Mouse (Mus musculus) layer of hippocampus, adult 9-11 months (tissue): ENCODE measurements around the gene Gm11733.
"Not testable (repeated sequence)": the region's sequence is repeated elsewhere in the genome, so short reads cannot be mapped to it uniquely, and the experiment has no call there.

Experiments
- DNase-seq: peaks from one replicate; pipeline ENCODE4 v3.0.0; 2022

Gm11733 gene

DNA sequence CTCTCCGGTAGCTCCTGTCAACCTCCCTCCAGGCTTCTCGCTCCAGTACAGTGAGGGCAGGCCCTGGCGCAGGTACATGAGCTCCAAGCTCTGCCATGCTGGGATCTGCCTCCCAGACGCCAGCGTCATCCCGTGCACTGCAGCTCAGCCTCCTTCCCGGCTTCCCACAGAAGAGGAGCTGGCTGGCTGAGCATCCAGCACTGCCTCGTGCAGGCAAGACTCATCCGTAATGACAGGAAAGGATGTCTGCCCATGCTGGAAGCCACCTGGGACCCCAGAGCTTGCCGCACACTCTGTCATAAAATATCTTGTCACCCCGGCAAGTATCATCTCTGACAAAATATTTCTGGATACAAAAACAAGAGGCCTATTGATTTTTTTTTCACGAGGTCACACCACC lies at the start of gene Gm11733:
Gm11733 (plus strand) TSS at position 171 of the 400 bp plus-strand sequence.
- peak; percentile 81 for DNase-seq

DNA sequence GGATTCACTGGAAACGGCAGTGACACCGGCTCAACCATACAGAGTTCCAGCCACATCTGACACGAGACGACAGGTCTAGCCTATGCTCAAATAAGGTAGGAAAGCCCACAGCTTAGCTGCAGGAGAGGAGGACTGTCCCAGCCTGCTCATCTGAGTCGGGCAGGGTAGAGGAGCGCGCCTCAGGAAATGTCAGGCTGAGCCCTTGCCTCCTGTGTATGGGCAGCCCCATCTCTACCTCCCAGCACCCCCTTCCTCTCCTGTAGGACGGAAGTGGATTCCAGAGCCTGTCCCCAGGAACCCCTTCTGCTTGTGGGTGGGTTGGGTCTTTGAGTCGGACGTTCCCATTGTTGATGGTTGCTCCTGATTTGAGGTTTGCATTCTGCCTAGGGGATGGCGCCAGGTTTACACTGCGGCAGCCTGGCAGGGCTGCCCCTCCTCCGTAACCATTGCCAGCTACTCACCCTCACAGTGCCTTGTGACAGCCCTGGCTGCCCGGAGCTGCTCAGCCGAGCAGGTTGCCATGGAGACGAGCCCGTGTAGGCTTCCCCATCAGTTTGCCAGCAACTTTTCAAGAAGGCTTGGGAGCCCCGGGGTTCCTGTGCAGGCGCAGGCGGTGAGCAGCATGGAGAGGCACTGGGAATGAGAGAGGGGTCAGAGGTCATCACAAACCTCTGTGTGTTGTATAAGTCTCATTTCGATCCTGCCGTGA lies 47.6 kb upstream of the Gm11733 start:
- DNase-seq = peak; percentile 87

DNA sequence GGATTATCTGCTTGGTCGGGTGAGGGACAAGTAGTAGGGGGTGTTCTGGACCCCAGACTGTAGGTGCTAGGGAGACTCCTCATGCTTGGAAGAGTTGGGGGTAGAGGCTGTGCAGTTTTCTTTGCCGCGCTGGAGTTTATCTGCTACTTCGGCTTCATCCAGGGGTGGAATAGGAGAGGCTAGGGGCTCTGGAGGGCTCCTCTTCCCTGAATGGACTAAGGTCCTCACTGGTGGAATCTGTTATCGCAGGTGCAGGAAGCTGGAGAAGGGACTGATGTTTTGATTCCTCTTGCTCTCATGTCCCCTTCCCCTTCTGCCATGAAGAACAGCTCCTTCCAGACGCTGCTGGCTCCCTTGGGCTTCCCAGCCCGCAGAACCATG lies 47.1 kb upstream of the Gm11733 start:
- no peak for DNase-seq

DNA sequence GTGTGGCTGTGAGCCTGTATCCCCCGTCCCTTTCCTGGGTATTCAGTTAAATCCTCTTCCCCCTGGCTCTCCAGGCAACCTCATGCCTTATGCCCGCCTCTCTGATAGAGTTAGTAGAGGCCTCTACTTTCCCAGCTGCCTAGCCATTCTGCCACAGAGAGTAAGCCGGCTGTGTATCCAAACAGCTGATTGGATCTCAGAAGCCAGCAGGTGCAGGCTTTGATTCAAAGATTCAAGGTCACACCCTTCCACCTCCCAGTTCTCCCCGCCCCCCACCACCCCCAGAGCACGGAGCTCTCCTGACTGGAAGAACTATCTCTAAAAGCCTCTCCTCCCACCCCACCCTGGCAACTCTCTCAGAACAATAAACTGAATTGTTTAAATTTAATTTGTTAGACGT lies 45.8 kb upstream of the Gm11733 start:
- DNase-seq = no peak

DNA sequence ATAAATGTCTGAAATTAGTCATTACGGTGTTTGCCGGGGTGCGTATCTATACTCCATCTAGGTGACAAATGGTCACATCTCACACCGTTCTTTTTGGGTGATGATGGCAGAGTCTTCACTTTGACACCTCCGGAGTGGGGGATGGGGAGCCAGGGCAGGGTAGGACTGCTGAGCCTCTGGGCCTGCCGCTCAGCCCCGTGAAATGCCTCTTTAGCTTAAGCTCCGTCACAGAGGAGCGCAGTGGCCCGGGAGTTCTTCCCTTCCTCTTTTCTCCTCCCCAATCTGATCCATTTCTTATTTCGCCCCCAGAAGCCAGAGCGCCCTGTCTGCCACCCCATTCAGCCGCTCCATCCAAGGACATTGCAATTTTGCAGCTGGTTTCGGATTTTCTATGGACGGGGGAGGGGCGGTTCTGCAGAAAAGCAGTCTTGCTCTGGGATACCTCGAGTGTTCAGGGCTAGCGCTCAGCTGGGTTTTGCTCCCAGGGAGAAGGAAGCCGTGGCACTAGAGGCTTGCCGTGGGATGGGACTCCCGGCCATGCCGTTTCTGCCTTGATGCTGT lies 43.2 kb upstream of the Gm11733 start:
- no peak for DNase-seq

DNA sequence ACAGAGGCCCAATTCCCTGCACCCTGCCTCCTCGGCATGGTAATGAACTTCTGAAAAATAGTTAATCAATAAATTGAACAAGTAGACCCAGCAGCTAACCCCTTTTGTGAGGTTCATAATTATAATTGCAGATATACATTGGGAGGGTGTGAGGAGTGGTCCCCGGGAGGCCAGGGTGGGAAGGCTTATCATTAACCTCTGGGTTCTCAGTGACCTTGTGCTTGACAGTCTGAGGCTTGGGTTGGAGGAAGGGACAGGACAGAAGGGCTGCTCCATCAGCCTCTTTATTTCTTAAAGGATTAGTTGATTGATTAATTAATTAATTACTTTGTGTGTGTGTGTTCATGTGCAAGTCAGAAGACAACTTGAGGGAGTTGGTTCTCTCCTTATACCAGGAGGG lies 40.1 kb upstream of the Gm11733 start:
- DNase-seq = no peak

DNA sequence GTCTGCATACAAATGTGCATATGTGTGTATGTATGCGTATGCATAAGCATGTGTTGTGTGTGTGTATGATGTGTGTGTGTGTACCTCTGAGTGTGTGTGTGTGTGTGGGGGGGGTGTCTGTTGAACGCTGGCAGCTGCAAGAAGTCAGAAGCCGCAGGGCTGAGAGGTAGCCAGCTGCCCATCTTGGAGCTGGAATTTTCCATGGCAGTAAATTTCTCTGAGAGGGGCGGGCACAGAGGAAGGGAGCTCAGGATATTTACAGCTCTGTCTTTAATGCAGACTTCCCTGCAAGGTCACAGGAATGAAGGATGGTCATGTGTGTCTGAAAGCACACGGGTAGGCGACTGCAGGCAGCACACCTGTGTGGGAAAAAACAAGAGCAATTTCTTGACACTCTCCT lies 38.5 kb upstream of the Gm11733 start:
- DNase-seq = no peak

DNA sequence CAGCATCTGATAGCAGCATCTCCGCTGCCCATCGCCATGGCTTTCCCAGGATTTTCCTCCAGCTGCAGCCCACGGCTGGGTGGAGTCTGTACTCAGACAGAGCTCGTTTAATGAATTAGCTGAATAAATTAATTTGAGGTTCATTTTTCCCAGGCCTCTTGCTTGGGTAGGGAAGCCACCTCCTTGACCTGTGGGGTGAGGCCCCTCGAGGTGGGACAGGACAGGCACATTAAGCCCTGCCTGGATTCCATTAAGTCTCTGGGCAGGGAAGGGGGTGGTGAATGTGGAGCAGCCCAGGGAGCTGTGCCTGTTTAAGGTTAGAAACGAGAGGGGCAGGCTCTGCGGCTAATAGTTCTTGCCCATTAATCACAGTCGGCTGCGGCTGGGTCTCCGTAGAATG lies 30.1 kb upstream of the Gm11733 start:
- no peak for DNase-seq

DNA sequence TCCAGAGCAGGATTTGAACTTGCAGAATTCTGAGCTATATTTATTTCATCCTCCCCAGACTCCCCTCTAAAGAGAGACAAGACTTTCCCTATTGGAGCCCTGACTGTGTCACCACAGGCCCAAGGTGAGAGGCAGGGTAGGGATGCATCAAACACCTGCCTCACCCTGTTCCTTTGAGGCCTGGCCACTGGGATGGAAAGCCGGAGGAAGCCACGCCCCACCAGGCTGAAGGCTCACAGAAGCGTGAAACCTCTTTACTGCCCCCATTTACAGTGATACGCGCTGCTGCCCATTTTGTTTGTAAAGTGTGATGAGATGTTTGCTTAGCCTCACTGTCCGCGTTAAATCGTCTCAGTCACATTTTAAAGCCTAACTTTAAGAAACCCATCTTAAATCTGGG lies 25.0 kb upstream of the Gm11733 start:
- no peak for DNase-seq

DNA sequence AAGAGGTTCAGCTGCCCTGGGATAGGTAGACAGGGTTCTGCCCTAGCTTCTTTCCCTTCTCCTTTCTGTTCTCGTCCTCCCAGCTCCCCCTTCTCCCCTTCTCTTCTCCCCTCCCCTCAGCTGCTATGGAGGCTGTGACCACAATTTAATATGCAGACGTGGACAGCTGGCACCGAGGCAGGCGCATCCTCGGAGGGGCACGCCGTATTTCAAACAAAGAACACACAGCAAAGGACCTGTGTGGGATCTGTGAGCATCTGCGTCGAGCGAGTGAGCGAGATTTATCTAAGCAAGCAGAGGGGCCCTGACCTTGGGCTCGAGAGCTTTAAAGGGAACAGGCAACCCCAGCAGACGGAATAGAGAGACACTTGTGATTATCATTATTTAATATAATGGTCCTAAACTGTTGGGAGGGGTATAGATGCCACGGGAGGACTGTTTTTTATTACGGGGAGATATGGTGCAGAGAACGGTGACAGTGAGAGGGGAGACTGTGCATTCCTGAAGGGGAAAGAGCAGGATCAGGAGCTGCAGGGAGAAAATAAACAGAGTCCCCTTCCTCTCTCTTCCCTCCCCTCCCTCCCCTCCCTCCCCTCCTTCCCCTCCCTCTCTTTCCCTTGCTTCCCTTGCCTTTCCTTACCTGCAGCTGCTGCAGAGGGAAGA lies 21.8 kb upstream of the Gm11733 start:
- DNase-seq = no peak

DNA sequence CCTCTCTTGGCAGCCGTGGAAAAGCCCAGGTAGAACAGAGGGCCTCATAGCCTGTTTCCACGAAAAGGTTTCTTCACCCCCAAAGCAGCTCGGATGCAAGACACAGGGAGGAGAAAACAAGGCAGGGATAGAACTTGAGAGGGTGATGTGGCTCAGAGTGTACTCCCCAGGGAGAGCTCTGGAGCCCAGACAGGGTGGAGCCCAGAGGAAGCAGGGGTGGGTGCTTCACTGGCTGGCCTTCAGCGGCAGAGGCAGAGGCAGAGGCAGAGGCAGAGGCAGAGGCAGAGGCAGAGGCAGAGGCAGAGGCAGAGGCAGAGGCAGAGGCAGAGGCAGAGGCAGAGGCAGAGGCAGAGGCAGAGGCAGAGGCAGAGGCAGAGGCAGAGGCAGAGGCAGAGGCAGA lies 20.8 kb upstream of the Gm11733 start:
- not testable (repeated sequence) for DNase-seq

DNA sequence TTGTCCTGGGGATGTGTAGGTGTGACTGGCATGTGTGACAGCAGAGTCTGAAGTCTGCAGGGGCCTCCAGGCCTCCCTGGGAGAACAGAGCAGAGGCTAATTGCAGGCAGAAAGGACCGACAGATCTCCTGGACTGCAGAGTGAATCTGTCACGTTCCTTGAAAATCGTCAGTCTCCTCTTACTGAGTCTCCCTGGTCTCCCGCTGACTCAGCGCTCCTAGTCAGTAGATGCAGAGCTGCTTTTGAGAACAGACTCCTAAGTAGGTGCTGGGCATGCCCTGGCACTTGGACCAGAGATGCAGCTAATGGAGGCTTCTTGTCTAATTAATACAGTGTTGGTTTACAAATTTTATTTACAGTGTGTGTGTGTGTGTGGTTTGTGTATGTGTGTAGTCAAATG lies 17.9 kb upstream of the Gm11733 start:
- no peak for DNase-seq

DNA sequence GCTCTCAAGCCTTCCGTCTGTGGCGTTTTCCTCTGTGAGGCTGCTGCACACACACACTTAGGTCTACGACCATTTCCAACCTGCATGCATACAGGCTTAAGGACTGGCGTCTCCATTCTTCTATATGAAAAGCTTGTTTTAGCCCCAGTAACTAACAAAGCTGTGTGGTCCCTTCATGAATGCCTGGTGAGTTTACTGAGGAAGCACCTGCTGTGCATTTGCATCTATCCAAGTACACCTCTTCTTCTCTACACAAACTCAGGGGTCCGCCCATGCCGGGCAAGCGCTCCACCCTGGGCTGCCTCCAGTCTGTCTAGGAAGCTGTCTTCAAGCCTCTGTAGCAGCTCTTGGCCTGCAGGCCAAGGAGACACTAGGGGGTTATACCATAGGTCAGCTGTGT lies 17.3 kb upstream of the Gm11733 start:
- no peak for DNase-seq

DNA sequence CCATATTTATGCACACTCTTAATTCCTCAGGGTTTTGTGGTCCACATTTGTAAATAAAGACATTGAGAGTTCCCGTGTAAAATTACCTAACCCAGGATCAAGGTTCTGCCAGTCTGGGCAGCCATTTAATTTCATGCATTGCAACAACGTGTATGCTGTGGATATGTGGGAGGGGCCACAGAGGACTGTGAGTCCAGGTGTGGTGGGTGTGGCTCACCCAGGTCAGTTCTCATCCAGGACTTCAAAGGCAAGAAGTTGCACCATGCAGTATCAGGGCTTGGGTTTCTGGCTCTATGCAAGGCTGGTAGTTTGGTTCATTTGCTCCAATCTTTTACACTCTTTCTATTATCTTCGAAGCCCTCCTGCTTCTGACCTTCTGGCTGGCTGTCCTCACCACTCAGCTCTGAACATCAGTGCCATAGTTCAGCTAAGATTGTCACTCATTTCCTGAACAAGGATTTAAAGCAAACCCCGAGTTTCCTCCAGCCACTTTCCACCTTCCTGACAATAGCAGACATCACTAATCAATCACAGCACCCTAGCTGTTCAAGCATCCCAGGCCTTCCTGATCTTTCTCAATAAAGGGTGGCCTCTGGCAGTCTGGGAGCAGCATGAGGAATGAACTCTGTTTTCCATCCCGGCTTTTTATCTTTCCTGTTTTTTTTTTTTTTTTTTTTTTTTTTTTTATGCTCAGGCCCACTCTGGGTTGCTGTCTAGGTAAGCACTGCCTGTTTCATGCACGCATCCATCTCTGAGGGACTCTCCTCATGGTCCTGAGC lies 15.4 kb upstream of the Gm11733 start:
- DNase-seq = no peak

DNA sequence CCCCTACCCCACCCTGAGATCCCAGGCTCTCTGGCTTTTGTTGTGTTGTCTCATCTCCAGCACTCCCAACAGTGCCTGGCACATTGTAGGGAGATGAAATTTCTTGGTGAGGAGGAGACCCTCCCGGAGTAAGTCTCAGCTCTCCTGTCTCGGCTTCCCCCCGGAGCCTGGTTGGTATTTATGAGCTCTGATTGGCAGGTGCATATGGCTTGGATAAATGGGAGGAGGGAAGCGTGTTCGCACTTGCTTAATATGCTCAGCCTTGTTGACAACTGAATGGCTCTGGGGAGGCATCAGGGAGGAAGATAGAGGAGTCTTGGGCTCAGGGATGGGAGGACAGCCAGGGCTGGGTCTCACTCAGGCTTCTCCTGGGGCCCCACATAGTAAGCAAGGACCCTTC lies 14.4 kb upstream of the Gm11733 start:
- no peak for DNase-seq

DNA sequence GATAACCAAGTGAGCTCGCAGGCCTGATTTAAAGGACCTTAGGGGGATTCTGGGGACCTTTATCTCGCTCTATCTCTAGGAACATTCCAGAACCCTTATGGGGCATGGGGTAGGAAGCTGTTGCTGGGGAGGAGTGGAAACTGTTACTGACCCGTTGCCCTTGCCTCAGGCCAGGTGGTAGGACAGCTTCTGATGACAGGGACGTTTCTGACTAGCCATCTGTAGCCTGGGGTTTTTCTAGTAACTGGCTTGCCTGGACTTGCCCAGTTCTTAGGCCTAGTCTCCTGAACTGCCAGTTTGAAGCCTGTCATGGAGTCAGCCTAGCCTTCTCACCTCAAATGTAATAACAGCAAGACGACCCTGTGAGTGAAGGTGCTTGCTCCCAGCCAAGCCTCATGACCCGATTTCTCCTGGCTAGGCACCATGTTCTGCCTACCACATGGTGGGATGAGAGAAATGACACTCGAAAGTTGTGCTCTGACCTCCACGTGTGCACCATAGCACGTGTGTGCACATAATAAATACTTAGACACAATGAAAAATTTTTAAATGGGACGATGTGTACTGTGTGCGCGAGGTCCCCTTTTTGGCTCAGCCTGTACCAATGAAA lies 13.5 kb upstream of the Gm11733 start:
- no peak for DNase-seq

DNA sequence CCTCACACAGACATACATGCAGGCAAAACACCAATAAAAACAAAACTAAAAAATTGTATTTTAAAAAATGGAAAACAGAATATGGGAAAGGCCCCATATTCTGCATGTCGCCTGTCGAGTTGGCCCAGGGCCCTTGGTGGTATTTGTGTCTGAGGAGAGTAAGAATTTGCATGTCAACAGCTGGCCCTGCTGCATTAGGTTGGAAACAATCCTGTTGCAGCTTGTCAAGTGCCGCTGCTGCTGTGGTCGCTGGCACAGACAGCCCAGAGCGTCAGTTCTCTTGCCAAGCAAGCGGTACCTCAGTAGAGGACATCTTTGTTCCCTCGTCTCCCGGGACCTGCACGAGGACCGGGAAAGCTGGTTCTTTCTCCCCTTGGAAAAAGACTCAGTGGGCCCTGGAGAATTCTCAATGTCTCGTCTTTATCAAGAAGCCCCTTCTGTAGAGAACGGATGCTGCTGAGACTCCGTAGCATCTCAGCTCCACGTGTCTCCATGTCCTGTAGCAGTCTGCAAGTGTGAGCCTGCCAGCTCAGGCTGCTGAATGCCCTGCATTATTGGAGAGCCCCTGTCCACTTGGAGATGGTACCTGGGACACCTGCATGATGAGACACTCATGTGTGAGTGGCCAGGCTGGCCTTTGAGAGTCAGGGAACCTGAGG lies 12.4 kb upstream of the Gm11733 start:
- DNase-seq = no peak

DNA sequence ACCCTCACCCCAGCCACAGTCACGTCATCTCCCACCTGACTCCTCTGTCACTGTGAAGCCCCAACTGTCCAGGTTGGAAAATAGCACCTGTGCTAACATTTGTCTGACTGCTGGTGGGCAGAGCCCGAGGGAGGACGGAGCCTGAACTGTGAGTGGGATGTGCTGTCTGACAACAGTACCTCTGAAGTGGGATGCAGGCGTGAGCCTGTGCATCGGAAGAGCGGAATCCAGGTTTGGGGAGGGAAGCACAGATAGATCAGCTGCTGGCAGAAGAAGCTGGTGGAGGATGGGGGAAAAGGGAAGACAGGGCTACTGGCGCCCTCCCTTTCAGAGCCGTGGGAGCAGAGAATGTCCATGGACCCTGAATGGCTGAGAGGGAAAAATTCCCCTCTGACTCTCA lies 11.3 kb upstream of the Gm11733 start:
- no peak for DNase-seq

DNA sequence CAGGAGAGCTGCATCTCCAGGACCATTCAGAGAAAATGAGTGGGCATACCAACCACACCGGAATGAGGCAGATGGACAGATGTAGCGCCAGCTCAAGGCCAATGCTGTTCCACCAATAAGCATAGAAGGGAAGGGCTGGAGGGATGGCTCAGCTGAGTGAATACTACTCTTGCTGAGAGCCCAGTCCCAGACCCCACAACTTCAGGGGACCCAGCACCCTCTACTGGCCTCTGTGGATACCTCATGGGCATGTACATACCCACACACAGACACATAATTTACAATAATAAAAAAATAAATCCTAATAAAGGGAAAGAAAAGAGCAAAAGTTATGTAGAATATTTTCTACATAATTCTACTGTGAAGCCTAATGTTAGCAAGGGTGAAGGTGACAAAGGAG lies 9.0 kb upstream of the Gm11733 start:
- no peak for DNase-seq

DNA sequence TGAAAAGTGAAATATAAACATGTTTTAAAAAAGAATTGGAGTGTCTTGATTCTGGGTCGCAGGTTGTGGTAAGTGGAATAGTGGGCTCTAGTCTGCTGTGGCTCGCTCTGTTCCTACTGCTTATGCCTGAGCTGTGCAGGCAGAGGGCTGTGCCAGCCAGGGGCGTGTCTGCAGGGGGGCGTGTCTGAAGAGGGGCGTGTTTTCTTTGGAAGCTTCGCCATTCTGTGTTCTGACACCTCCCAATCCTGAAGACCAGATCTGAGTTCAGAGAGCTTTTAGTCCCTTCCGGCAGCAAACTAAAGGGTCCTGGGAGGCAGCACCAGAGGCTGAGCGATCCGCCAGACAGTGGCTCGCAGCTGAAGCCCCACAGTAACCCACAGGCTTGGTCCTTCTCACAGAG lies 8.5 kb upstream of the Gm11733 start:
- no peak for DNase-seq

DNA sequence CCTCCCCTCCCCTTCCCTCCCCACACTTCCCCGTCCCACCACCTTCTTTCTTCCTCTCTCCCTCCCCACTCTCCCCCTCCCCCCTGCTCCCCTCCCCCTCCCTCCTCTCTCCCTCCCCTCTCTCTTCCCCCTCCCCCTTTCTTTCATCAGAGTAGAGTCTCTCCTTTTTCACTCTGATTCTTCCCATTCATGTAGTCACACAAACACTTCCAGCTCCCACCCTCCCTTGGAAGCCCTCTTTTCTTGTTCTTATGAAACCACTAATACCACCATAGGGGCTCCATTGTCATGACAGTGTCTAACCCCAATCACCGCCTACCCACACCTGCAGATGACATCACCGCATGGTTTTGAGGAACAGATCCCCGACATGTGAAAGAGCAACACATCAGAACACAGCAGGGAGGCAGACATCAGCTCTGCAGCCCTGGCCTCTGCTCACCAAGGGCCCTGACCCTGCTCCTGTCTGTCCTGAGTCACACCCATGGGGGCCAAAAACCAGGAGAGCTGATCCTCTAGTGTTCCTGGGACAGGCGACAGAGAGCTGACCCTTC lies 7.5 kb upstream of the Gm11733 start:
- DNase-seq = no peak

DNA sequence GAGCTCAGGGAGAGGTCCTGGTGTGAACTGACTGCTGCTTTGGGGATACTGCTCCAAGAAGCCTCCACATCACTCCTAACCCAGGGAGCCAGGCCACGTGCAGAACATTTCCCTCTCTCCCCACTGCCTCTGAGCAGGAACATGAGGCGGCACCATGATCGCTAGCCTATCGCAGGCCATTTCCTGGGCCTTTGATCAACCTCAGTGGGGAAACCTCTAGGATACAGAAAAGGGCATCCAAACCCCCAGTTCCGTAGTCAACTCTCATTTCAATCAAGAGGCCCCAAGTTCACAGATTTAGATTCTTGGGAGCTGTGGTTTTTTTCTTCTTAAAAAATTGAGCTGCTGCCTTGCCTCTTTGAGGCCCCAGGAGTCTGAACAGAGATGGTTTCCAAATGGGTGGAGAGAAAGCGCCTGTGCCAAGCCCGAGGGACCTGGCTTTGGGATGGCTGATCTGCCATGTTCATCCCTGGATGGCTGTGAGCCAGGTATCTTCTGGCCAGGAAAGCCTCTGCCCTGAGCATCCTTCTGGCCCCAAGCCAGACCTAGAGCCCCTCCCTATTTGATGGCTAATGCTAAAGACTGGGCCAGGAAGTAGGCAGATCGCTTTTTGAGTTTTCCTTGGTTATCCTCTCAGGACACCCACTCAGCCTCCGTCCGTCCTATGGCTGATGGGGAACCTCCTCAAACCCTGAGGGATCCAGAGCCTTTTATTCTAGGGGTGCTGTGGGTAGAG lies 5.7 kb upstream of the Gm11733 start:
- no peak for DNase-seq
